Mouse (Mus musculus): Measurements from ENCODE around the gene Matk.

DNA sequence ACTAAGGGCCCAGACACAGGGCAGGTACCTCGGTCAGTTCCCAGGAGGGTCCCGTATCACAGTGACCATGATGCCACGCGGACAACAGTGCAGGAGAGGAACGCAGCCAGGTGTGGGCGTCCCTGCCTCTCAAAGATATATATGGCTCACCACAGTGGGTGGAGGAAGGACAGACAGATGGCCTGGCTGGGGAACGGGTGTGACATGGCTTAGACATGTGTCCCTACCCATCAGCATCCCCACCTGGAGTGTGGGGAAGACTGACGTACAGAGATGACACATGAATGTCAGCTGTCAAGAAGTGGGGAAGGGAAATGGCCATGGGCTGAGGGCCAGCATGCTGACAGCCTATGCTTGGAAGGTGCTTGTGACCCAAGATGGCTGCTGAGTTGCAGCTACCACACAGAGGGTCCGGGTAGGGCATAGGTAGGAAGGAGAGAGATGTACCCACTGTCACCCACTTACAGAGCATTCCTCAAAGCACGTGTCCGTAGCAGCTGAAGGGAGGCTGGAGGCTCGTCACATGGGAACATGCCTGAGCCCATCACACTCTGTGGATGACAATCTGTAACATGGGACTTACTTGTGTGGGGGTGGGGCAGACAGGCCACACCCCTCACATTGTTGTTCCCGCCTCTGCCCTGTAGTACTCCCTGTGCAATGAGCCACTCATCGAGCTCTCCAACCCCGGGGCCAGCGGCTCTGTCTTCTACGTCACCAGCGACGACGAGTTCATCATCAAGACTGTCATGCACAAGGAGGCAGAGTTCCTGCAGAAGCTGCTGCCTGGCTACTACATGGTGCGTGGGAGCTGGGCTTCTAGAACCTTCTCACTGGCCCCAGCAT lies 54.3 kb downstream of the Matk start:
- TF ChIP-seq CTCF (IDR thresholded peaks at IDR 0.05; ENCODE audit: insufficient read depth, low read depth, low read length): no peak
- TF ChIP-seq POLR2A (IDR thresholded peaks at IDR 0.05; ENCODE audit: insufficient read depth, low read depth, low read length): no peak
